Mouse (Mus musculus): Measurements from ENCODE around the gene Cox17. TPM values are rescaled to one million over a fixed set of nuclear protein-coding genes. Genes with fewer than 3 reads are reported as not detected.

The Cox17 gene
- polyA plus RNA-seq, 1 experiment from 2014 or later, result 66.0 TPM

DNA sequence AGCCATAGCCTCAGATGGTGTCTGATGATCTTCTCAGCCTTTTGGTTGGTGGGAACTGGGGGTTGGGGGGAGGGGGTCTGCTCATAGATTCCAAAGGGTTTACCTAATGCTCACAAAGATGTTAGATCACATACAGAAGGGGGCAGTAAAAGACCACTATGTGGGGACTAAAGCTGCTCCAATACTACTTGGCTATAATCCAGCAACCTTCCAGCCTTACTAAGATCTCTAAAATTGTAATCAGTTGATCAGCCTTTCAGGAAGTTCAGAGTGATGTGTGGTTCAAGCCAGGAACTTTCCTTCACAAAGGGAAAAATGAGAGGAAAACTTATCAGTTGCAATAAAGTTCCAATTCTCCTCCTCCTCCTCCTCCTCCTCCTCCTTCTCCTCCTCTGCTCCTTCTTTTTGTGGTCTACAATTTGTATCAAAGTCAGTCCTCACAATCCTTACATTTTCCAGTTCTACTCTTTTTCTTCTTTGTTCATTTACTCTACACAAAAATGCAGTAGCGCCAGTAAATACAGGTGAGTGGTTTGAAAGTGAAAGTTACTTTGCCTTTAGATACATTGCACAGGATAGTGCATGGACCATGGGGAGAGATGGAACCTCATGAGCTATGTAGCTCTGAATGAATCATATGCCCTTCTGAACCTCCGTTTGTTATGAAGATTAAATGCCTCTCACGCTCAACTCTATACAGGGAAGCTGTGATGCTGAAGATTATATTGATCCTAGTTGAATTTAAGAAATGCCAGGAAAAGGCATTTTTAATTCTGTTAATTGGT lies 1.7 kb upstream of the Cox17 start:
- Histone ChIP-seq H3K4me3 (ENCODE audit: low read depth, low read length) (no peak overlapping the region), H3K27me3 (ENCODE audit: control insufficient read depth, insufficient read depth, low read depth, low read length) (no peaks in the 10 kb centered on the region), H3K9me3 (replicated peaks; ENCODE audit: control insufficient read depth, low read length, poor library complexity, severe bottlenecking) (no peaks in the 10 kb centered on the region), H3K36me3 (ENCODE audit: control insufficient read depth, insufficient read depth, low read length) (no peaks in the 10 kb centered on the region), H3K4me1 (ENCODE audit: control insufficient read depth, insufficient read depth, low read length) (peaks cover 8% of the 10 kb centered on the region), H3K4me2 (ENCODE audit: low read length) (no peak overlapping the region), H3K27ac (ENCODE audit: low read length) (no peak overlapping the region), H3K9ac (ENCODE audit: low read depth, low read length) (no peak overlapping the region)
- no peak for ATAC-seq
- WGBS, result 81% methylated on average over 3 of the region's 3 CpGs

DNA sequence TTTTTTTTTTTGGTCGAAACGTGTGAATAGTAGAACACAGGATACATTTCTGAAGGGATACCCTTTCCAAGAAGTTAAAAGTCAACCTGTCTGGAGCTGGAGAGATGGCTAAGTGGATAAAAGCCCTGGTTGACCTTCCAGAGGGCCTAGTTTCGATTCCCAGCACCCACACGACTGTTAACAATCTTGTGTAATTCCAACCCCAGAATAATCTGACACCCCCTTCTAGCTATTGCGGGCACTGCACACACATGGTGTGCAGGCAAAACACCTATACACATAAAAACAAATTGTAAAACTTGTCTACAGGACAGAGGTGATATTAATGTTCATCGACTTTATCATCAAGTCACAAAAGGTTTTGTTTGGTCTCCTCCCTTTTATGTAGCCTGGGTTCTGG lies 797 bp downstream of the Cox17 start:
- H3K4me3 ChIP-seq (ENCODE audit: low read depth, low read length), result peak overlapping the region; percentile 64
- no peak overlapping the region for H3K9ac ChIP-seq (ENCODE audit: low read depth, low read length)
- no peaks in the 10 kb centered on the region for H3K9me3 ChIP-seq (replicated peaks; ENCODE audit: control insufficient read depth, low read length, poor library complexity, severe bottlenecking)
- no peaks in the 10 kb centered on the region for H3K27me3 ChIP-seq (ENCODE audit: control insufficient read depth, insufficient read depth, low read depth, low read length)
- no peak overlapping the region for H3K27ac ChIP-seq (ENCODE audit: low read length)
- WGBS, result 66% methylated on average over 6 of the region's 6 CpGs
- peaks cover 3% of the 10 kb centered on the region for H3K36me3 ChIP-seq (ENCODE audit: control insufficient read depth, insufficient read depth, low read length)
- peak overlapping the region; percentile 66 for H3K4me2 ChIP-seq (ENCODE audit: low read length)
- no peak for ATAC-seq
- peaks cover 5% of the 10 kb centered on the region for H3K4me1 ChIP-seq (ENCODE audit: control insufficient read depth, insufficient read depth, low read length)

DNA sequence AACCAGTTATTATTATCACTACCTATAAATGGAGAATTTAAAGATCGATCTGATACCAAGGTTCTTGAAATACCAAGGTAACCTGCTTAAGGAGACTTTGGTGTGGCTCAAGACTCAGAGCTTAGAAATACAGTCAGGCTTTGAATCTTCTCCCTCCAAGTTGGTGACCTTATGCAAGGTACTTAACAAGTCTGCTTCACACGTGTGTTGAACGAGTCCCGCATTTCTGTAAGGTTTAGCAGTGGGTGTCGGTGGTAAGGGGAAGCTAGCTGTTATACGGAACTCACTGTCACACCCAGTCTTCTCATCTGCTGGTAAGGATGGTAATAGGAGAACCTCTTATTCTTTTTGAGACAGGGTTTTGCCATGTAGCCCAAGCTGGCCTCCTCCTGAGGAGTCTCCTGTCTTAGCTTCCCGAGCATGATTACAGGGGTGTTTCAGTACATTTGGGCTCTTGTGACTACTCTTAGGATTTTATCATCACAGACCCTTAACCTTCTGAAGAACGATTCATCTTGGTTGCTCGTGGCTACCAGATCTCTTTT lies 1.5 kb downstream of the Cox17 start:
- no peaks in the 10 kb centered on the region for H3K27me3 ChIP-seq (ENCODE audit: control insufficient read depth, insufficient read depth, low read depth, low read length)
- no peak overlapping the region for H3K27ac ChIP-seq (ENCODE audit: low read length)
- H3K9ac ChIP-seq (ENCODE audit: low read depth, low read length), result no peak overlapping the region
- WGBS, result 91% methylated on average over 9 of the region's 9 CpGs
- peaks cover 3% of the 10 kb centered on the region for H3K36me3 ChIP-seq (ENCODE audit: control insufficient read depth, insufficient read depth, low read length)
- ATAC-seq, result no peak
- H3K4me2 ChIP-seq (ENCODE audit: low read length), result no peak overlapping the region
- no peak overlapping the region for H3K4me3 ChIP-seq (ENCODE audit: low read depth, low read length)
- peaks cover 5% of the 10 kb centered on the region for H3K4me1 ChIP-seq (ENCODE audit: control insufficient read depth, insufficient read depth, low read length)
- no peaks in the 10 kb centered on the region for H3K9me3 ChIP-seq (replicated peaks; ENCODE audit: control insufficient read depth, low read length, poor library complexity, severe bottlenecking)

DNA sequence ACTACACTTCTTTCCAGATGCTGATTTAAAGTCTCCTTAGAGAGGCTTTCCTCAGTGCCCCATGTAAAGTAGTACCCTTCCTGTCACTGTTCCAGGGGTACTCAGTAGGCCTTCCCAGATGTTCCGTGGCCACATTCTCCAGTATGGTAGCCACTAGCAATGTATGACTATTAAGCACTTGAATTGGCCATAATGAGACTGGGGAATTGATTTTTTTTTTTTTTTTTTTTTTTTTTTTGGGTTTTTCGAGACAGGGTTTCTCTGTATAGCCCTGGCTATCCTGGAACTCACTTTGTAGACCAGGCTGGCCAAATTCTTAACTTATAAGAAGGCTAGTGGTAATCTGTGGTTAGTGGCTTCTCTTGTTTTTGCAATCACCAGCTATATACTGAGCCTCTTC lies 3.1 kb downstream of the Cox17 start:
- no peak overlapping the region for H3K4me2 ChIP-seq (ENCODE audit: low read length)
- H3K27ac ChIP-seq (ENCODE audit: low read length), result no peak overlapping the region
- H3K27me3 ChIP-seq (ENCODE audit: control insufficient read depth, insufficient read depth, low read depth, low read length), result no peaks in the 10 kb centered on the region
- no peak overlapping the region for H3K4me3 ChIP-seq (ENCODE audit: low read depth, low read length)
- H3K9ac ChIP-seq (ENCODE audit: low read depth, low read length), result no peak overlapping the region
- whole genome bisulfite sequencing, result 94% methylated on average over 2 of the region's 2 CpGs
- ATAC-seq, result no peak
- H3K36me3 ChIP-seq (ENCODE audit: control insufficient read depth, insufficient read depth, low read length), result peaks cover 3% of the 10 kb centered on the region
- H3K4me1 ChIP-seq (ENCODE audit: control insufficient read depth, insufficient read depth, low read length), result peaks cover 5% of the 10 kb centered on the region
- H3K9me3 ChIP-seq (replicated peaks; ENCODE audit: control insufficient read depth, low read length, poor library complexity, severe bottlenecking), result no peaks in the 10 kb centered on the region

DNA sequence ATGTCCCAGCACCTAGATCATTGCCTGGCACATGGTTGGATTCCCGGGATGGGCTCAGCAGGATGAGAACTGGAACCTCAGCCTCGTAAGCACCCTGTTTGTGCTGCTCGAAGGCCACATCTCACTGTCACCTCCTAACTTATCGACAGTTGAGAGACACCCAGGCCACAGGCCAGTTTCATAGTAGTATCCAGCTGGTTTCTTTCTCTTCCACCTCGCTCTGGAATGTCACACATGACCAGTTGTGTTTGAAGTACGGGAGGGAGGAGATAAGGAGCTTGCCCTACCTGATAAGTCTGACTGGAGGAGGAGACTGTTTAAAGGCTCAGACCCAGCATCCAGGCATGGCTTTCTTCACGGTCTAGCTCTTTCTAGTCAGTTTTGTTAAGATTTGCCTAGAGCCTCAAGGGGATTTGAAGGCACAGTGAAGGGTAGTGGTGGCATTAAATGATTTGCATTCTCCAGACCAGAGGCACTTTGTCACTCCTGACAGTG lies 3.6 kb downstream of the Cox17 start:
- Histone ChIP-seq H3K9me3 (replicated peaks; ENCODE audit: control insufficient read depth, low read length, poor library complexity, severe bottlenecking) (no peaks in the 10 kb centered on the region), H3K27ac (ENCODE audit: low read length) (no peak overlapping the region), H3K4me1 (ENCODE audit: control insufficient read depth, insufficient read depth, low read length) (peaks cover 5% of the 10 kb centered on the region), H3K27me3 (ENCODE audit: control insufficient read depth, insufficient read depth, low read depth, low read length) (no peaks in the 10 kb centered on the region), H3K36me3 (ENCODE audit: control insufficient read depth, insufficient read depth, low read length) (peaks cover 3% of the 10 kb centered on the region), H3K4me2 (ENCODE audit: low read length) (no peak overlapping the region), H3K9ac (ENCODE audit: low read depth, low read length) (no peak overlapping the region), H3K4me3 (ENCODE audit: low read depth, low read length) (no peak overlapping the region)
- 91% methylated on average over 7 of the region's 7 CpGs for WGBS
- no peak for ATAC-seq

DNA sequence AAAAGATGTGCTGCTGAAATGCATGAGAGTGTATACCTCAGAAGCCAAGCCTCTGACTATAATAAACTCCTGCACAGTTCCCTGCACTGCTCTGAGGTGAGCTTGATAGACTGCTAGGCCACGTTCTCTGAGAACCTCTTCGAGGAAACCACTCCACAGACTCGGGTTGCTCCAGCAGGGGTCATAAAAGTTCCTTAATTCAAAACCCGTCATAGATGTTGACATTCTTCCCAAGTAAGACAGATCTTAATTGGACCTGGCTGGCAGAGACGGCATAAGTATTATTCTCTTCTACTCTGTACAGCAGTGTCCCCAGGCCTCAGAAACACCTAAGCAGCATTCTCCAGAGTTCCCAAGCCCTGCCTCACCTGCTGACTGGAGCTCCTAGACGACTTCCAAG lies 4.1 kb downstream of the Cox17 start:
- H3K9ac ChIP-seq (ENCODE audit: low read depth, low read length), result no peak overlapping the region
- H3K9me3 ChIP-seq (replicated peaks; ENCODE audit: control insufficient read depth, low read length, poor library complexity, severe bottlenecking), result no peaks in the 10 kb centered on the region
- H3K27me3 ChIP-seq (ENCODE audit: control insufficient read depth, insufficient read depth, low read depth, low read length), result no peaks in the 10 kb centered on the region
- 85% methylated on average over 6 of the region's 6 CpGs for whole genome bisulfite sequencing
- no peak overlapping the region for H3K4me2 ChIP-seq (ENCODE audit: low read length)
- peaks cover 5% of the 10 kb centered on the region for H3K4me1 ChIP-seq (ENCODE audit: control insufficient read depth, insufficient read depth, low read length)
- no peak for ATAC-seq
- H3K27ac ChIP-seq (ENCODE audit: low read length), result no peak overlapping the region
- H3K4me3 ChIP-seq (ENCODE audit: low read depth, low read length), result no peak overlapping the region
- peaks cover 3% of the 10 kb centered on the region for H3K36me3 ChIP-seq (ENCODE audit: control insufficient read depth, insufficient read depth, low read length)

DNA sequence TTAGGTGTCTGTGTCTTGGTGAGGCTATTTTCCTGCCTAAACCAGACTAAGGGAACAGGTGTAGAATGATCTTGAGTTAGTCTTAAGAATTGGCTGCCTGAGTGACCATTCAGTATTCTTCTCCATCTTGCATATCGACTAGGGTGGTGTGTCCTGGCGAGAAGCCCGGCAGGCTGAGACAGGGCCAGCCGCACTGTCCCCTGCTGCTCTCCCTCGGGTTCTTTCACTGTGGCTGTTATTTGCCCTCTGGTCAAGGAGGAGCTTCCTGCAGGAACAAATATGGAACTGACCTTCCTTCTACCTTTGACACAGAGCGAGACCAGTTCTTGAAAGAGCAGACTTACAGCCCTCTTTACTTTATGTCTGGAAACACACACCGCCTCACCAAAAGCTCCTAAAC lies 5.2 kb downstream of the Cox17 start:
- Histone ChIP-seq H3K27ac (ENCODE audit: low read length) (no peak overlapping the region), H3K36me3 (ENCODE audit: control insufficient read depth, insufficient read depth, low read length) (peaks cover 3% of the 10 kb centered on the region), H3K27me3 (ENCODE audit: control insufficient read depth, insufficient read depth, low read depth, low read length) (no peaks in the 10 kb centered on the region), H3K9ac (ENCODE audit: low read depth, low read length) (no peak overlapping the region), H3K4me2 (ENCODE audit: low read length) (no peak overlapping the region), H3K4me3 (ENCODE audit: low read depth, low read length) (no peak overlapping the region), H3K9me3 (replicated peaks; ENCODE audit: control insufficient read depth, low read length, poor library complexity, severe bottlenecking) (no peaks in the 10 kb centered on the region), H3K4me1 (ENCODE audit: control insufficient read depth, insufficient read depth, low read length) (peaks cover 5% of the 10 kb centered on the region)
- 87% methylated on average over 7 of the region's 7 CpGs for WGBS
- ATAC-seq, result no peak

DNA sequence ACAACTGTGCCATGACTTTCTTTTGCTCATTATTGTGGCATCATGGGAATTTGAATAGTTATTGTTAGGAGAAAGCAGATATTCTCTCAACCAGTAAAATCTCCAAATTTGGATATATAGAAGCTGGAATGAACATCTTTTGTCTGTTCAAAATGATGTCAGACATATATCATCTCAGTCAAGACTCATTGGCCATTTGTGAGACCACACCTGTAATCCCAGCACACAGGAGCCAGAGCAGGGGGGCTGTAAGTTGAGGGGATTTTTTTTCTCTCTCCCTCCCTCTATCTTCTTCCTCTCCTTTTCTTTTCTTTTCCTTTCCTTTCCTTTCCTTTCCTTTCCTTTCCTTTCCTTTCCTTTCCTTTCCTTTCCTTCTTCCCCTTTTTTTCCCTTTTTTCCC lies 6.1 kb downstream of the Cox17 start:
- H3K36me3 ChIP-seq (ENCODE audit: control insufficient read depth, insufficient read depth, low read length), result peaks cover 3% of the 10 kb centered on the region
- H3K4me1 ChIP-seq (ENCODE audit: control insufficient read depth, insufficient read depth, low read length), result peaks cover under 1% of the 10 kb centered on the region; the same call in 1 of the 2 replicates
- ATAC-seq, result no peak
- no peaks in the 10 kb centered on the region for H3K27me3 ChIP-seq (ENCODE audit: control insufficient read depth, insufficient read depth, low read depth, low read length)
- H3K9me3 ChIP-seq (replicated peaks; ENCODE audit: control insufficient read depth, low read length, poor library complexity, severe bottlenecking), result no peaks in the 10 kb centered on the region
- H3K9ac ChIP-seq (ENCODE audit: low read depth, low read length), result no peak overlapping the region
- H3K4me2 ChIP-seq (ENCODE audit: low read length), result no peak overlapping the region
- no peak overlapping the region for H3K27ac ChIP-seq (ENCODE audit: low read length)
- H3K4me3 ChIP-seq (ENCODE audit: low read depth, low read length), result no peak overlapping the region

DNA sequence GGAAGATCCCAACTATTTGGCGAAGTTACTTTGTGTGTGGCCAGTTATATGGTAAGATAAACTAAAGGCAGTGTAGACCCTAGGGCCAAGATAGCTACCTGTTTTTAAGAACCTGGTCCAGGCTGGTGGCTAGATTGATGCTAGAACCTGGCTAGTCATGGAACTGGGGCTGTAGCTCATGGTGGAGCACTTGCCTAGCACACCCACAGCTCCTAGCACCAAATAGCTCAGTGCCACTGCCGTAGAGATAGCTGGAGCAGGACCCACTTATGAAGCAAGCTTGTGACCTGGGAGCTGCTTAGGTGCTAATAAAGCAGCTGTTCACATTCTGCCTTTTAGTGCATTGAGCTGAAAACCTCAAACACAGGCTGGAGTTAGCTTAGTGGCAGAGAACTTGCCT lies 6.9 kb downstream of the Cox17 start:
- no peak overlapping the region for H3K4me2 ChIP-seq (ENCODE audit: low read length)
- 95% methylated on average over 2 of the region's 2 CpGs for WGBS

More for the DNA sequence above, 6.9 kb downstream of the Cox17 start:
- Histone ChIP-seq H3K27ac (ENCODE audit: low read length) (no peak overlapping the region), H3K27me3 (ENCODE audit: control insufficient read depth, insufficient read depth, low read depth, low read length) (no peaks in the 10 kb centered on the region), H3K9ac (ENCODE audit: low read depth, low read length) (no peak overlapping the region), H3K4me1 (ENCODE audit: control insufficient read depth, insufficient read depth, low read length) (no peaks in the 10 kb centered on the region), H3K9me3 (replicated peaks; ENCODE audit: control insufficient read depth, low read length, poor library complexity, severe bottlenecking) (no peaks in the 10 kb centered on the region), H3K36me3 (ENCODE audit: control insufficient read depth, insufficient read depth, low read length) (peaks cover 3% of the 10 kb centered on the region), H3K4me3 (ENCODE audit: low read depth, low read length) (no peak overlapping the region)
- no peak for ATAC-seq
